Mouse (Mus musculus) heart, embryonic 11.5 days (tissue): ENCODE results near the gene Usp38. TPM values are rescaled to one million over a fixed set of nuclear protein-coding genes. Genes with fewer than 3 reads are reported as not detected.

ENCODE experiments used
- ATAC-seq: fragments of 200-750 bp; cut with Nextera tagmentation; replicated peaks from 2 replicates; pipeline ENCODE4 v1.8.0; 2017; ENCODE audit warnings: moderate library complexity; ENCODE audit not compliant: insufficient number of reproducible peaks, low FRiP score, low TSS enrichment
- H3K27ac ChIP-seq: fragments of 300-500 bp; sonication (generic); 2 replicates; pipeline ENCODE4 v1.5.1; 2014; ENCODE audit warnings: mild to moderate bottlenecking, low read depth, low read length
- H3K27me3 ChIP-seq: fragments of 300-500 bp; sonication (generic); 2 replicates; pipeline ENCODE4 v1.6.1; 2014; ENCODE audit warnings: mild to moderate bottlenecking, low read length, mixed read lengths; ENCODE audit not compliant: control insufficient read depth, insufficient read depth
- H3K36me3 ChIP-seq: fragments of 300-500 bp; sonication (generic); 2 replicates; pipeline ENCODE4 v1.6.1; 2014; ENCODE audit warnings: mild to moderate bottlenecking, low read length, moderate library complexity, mixed read lengths; ENCODE audit not compliant: control insufficient read depth, insufficient read depth
- H3K4me1 ChIP-seq: fragments of 300-500 bp; sonication (generic); 2 replicates; pipeline ENCODE4 v1.6.1; 2014; ENCODE audit warnings: low read length; ENCODE audit not compliant: control insufficient read depth, insufficient read depth
- H3K4me2 ChIP-seq: fragments of 300-500 bp; sonication (generic); 2 replicates; pipeline ENCODE4 v1.6.1; 2014; ENCODE audit warnings: mild to moderate bottlenecking, moderate library complexity
- H3K4me3 ChIP-seq: fragments of 300-500 bp; sonication (generic); 2 replicates; pipeline ENCODE4 v1.5.1; 2014; ENCODE audit warnings: low read depth, low read length
- H3K9ac ChIP-seq: fragments of 300-500 bp; sonication (generic); 2 replicates; pipeline ENCODE4 v1.6.1; 2014; ENCODE audit warnings: mild to moderate bottlenecking, low read depth, low read length, moderate library complexity
- H3K9me3 ChIP-seq: fragments of 300-500 bp; sonication (generic); replicated peaks from 2 replicates; pipeline ENCODE4 v1.6.1; 2016; ENCODE audit warnings: low read length; ENCODE audit not compliant: control insufficient read depth
- WGBS: fragments of 180-500 bp; shearing (Covaris S2); extraction: QIAGEN DNeasy Blood & Tissue Kit; methylation state at CpG from one replicate; pipeline ENCODE4 v1.1.7; 2014; ENCODE audit not compliant: insufficient replicate concordance; 5-methylcytosine and 5-hydroxymethylcytosine counted together
- polyA plus RNA-seq: library from polyadenylated mRNA; unstranded; fragments of >200 nt; fragmentation: Nextera tagmentation; extraction: Ambion mirVana; gene quantifications from 2 replicates; pipeline ENCODE4 v1.2.1, GENCODE M21; 2014

Usp38 gene
- polyA plus RNA-seq, 1 experiment from 2014 or later = 19.3 TPM

DNA sequence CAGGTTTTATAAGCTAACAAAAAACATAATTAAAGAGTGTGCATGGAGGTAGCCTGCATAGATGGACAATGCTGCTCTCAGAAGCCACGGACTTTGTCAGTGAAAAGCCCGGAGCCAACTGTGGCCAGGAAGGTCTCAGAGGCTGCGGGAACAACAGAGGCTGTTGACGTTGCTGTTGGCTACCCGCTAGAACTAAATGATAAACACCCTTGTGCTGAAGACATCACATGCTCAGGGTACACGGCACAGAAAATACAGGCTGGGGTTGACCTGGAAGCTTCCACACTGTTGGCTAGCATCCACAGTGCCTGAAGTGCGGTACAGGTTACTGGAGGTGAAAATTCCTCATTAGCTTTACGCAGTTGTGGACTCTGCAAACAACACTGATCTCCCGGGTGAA, 43.6 kb downstream of the Usp38 start:
- Histone ChIP-seq H3K27ac (no peak overlapping the region), H3K4me2 (no peak overlapping the region), H3K4me3 (no peak overlapping the region), H3K36me3 (no peaks in the 10 kb centered on the region), H3K4me1 (no peaks in the 10 kb centered on the region), H3K27me3 (no peaks in the 10 kb centered on the region), H3K9me3 (no peaks in the 10 kb centered on the region), H3K9ac (no peak overlapping the region)
- ATAC-seq = no peak
- 78% methylated on average over 8 of the region's 9 CpGs for WGBS

DNA sequence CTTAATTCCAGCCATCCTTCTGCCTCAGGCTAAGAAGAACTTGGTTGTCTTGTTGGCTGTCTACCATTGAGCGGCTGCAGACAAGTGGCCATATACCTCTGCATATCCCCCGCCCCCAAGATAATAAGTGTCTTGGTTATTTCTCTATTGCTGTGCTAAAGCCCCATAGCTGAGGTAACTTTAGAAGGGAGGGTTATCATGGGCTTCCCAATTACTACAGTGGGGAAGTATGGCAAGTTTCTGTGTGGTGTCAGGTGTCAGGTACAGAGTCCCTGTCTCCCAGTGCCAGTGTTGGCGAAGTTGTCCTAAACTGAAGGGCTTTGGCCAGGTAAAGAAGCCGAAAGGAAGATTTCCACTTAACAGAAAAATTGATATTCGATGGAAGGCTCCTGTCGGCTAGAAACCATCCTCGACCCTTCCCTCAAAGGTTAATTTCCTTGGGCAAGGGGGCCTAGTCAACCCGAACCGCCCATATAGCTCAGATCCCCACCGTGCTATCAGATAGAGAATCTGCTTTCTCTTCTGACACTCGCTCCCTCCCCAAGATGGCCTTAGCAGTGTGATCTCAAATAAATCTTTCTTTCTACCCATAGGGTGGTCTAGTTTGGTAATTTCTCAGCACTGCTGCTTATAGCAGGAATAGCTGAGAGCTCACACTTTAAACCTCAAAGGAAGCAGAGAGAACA, 44.6 kb downstream of the Usp38 start:
- H3K4me1 ChIP-seq = no peaks in the 10 kb centered on the region
- no peak for ATAC-seq
- WGBS = 76% methylated on average over 11 of the region's 11 CpGs

DNA sequence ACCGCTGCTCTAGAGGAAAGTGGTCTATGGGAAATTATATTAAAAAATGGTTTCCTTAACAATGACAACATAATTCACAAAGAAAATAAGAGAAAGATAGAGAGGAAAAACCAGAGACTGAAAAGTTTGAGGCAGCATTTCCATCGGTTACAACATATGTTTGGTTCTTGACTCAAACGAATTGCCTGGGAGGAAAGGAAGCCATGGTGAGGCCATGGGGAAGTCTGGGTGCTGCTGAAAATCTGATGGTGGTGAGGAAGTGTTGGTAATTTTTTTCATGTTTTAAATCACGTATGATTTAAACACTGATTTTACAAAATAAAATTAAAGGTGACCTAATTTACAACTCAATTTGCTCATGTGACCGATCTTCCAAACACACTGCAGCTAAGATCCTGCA, 45.3 kb downstream of the Usp38 start:
- ATAC-seq = no peak

More for the DNA sequence above, 44.6 kb downstream of the Usp38 start:
- Histone ChIP-seq H3K36me3 (no peaks in the 10 kb centered on the region), H3K4me2 (no peak overlapping the region), H3K9ac (no peak overlapping the region), H3K27ac (no peak overlapping the region), H3K4me3 (no peak overlapping the region), H3K27me3 (no peaks in the 10 kb centered on the region), H3K9me3 (no peaks in the 10 kb centered on the region)

DNA sequence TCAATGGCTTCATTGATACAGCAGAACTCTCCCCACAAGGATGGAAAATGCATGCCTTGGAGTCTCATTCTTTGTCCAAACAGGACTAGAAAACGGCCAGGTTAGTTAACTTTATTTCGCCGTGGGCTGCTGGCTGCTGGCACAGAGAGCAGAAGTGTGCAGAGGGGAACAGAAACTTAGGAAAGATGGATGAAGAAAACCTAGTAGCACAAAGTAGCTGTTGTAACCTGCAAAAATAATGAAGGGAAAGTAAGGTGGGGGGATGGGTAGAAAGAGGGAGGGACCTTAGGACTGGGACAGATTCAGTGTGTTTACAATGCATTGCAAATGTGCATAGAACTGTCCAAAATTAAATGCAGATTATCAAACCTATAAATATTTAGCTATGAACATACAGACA, 51.6 kb downstream of the Usp38 start:
- no peaks in the 10 kb centered on the region for H3K27me3 ChIP-seq
- no peaks in the 10 kb centered on the region for H3K4me1 ChIP-seq
- H3K9ac ChIP-seq = no peak overlapping the region
- WGBS = 88% methylated on average over 3 of the region's 3 CpGs
- no peak overlapping the region for H3K27ac ChIP-seq
- H3K36me3 ChIP-seq = no peaks in the 10 kb centered on the region
- no peak for ATAC-seq
- H3K4me3 ChIP-seq = no peak overlapping the region
- no peaks in the 10 kb centered on the region for H3K9me3 ChIP-seq
- no peak overlapping the region for H3K4me2 ChIP-seq

More for the DNA sequence above, 45.3 kb downstream of the Usp38 start:
- 85% methylated on average over 5 of the region's 5 CpGs for WGBS
- Histone ChIP-seq H3K4me3 (no peak overlapping the region), H3K4me2 (no peak overlapping the region), H3K4me1 (no peaks in the 10 kb centered on the region), H3K36me3 (no peaks in the 10 kb centered on the region), H3K27ac (no peak overlapping the region), H3K9me3 (no peaks in the 10 kb centered on the region), H3K9ac (no peak overlapping the region), H3K27me3 (no peaks in the 10 kb centered on the region)

DNA sequence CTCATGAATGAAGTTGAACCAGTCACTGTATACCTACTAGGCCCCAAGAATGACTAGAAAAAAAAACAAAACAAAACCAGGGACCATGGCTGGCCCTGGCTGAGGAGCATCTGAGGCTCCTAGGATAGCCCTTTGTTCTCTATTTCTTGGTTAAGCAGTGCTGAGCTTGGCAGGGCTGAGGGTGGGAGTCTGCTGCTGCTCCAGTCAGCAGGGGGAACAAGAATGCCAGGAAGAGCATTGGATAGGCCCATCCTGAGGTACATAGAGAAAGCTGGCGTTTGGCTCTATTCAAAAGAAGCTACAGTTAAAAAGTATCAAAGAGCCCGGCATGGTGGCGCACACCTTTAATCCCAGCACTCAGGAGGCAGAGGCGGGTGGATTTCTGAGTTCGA, 52.1 kb downstream of the Usp38 start:
- Histone ChIP-seq H3K4me2 (no peak overlapping the region), H3K9ac (no peak overlapping the region), H3K4me3 (no peak overlapping the region), H3K27me3 (no peaks in the 10 kb centered on the region), H3K36me3 (no peaks in the 10 kb centered on the region), H3K9me3 (no peaks in the 10 kb centered on the region), H3K27ac (no peak overlapping the region), H3K4me1 (no peaks in the 10 kb centered on the region)
- 78% methylated on average over 5 of the region's 5 CpGs for WGBS
- ATAC-seq = no peak

DNA sequence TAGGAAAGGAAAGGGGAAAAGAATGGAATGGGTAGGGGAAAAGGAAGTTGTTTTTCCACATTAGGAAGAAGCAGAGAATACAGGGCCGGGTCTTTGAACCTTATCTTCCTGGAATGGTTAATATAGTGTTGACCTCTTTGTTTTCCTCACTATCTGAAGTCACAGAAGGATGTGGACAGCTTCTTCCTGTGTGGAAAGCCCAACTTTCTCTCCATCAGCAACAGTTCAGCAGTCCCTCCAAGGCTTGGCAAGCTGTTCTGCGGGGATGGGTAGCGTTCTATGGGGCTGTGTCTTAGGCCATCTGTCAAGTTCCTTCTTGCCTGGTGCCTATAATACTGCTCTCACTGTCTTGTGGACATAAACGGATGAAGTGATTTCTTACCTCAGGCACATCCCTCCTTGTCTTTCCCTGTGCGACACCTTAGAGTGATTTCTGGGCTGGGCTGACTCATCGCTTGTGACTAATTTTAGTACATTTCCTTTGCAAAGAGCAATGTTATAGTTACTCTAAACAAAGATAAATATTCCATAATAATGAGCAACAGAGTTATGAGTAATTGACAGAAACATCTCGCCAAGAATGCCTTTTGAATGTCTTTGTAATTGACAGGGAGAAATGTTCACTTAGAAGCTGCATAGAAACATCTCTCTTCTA, 52.7 kb downstream of the Usp38 start:
- Histone ChIP-seq H3K36me3 (no peaks in the 10 kb centered on the region), H3K4me1 (no peaks in the 10 kb centered on the region), H3K4me2 (no peak overlapping the region), H3K9me3 (no peaks in the 10 kb centered on the region), H3K4me3 (no peak overlapping the region), H3K27me3 (no peaks in the 10 kb centered on the region), H3K9ac (no peak overlapping the region), H3K27ac (0 out of 2 replicates have a peak overlapping the region, but pooled peaks have one; percentile 10)
- no peak for ATAC-seq
- 59% methylated on average over 7 of the region's 7 CpGs for WGBS

DNA sequence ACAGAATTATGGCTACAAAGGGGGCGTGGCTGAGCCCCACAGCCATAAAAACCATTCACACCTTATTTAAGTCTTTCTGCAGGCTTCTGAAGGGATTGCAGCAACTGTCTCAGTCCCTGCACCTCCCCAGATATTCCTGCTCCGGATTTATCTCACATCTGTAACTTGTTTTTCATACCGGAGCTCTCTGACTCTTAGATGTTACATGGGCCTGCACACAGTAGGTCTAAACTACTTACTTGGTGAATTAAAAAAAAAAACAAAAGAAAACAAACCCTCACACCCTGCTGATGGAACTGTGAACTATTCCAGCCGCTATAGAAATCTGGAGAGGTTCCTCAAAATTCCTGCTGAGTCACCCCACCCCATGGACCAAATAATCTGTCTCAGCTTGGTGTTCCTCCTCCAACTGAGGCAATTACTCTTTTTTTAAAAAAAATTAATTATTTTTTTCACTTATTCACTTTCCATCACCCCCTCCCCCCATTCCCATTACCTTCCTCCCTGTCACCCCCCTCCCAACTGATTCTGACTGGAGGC, 53.6 kb downstream of the Usp38 start:
- Histone ChIP-seq H3K27me3 (no peaks in the 10 kb centered on the region), H3K27ac (no peak overlapping the region), H3K9ac (no peak overlapping the region), H3K4me1 (no peaks in the 10 kb centered on the region), H3K36me3 (no peaks in the 10 kb centered on the region), H3K4me2 (no peak overlapping the region), H3K4me3 (no peak overlapping the region), H3K9me3 (no peaks in the 10 kb centered on the region)
- 71% methylated on average over 4 of the region's 4 CpGs for WGBS
- ATAC-seq = no peak

DNA sequence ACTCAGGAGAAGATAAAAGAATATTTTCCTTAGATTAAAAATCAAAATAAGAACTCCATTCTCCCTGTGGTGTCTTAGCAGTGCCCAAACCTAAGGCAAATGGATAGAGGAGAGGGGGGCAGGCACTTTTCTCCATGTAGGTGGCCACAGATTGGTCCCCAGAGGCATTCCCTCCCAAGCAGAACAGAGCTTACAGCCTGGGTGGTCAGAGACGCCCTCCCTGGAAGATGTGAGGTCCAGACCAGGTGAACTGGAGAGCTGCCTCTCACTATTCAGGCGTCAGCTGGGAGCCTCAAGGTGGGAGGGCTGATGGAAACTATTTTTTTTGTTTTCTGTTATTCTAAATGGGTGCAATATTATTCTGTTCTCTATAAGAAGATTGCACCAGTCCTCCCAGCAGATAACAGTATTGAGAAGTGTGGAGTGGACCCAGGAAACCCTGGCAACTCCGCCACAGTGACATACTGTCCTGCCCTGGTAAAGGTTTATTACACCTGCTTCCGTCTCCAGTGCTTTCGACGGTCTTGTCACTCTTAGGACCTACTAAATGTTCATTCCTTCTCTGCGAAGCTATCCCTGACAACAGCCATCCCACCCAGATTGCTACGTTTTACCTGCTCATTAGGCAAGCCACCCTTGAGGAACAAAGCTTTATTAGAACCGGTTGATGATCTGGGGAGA, 55.0 kb downstream of the Usp38 start:
- H3K27ac ChIP-seq = no peak overlapping the region
- WGBS = 75% methylated on average over 9 of the region's 9 CpGs
- no peak for ATAC-seq
- H3K9ac ChIP-seq = no peak overlapping the region
- H3K9me3 ChIP-seq = no peaks in the 10 kb centered on the region; the same call in 1 of the 2 replicates
- H3K4me1 ChIP-seq = no peaks in the 10 kb centered on the region
- no peaks in the 10 kb centered on the region for H3K27me3 ChIP-seq
- no peak overlapping the region for H3K4me2 ChIP-seq
- no peak overlapping the region for H3K4me3 ChIP-seq
- H3K36me3 ChIP-seq = no peaks in the 10 kb centered on the region
